Mouse (Mus musculus) layer of hippocampus, adult 9-10 months (tissue): ENCODE measurements at regions not wholly inside any gene's neighbourhood (a gene's known extent, or its start where the extent isn't known, plus 50 kb on each side); places are given as distances from the start of the nearest gene placed in this dataset.
A peak's percentile ranks its signal among the peaks of the same experiment; 100 is the strongest.

Experiments used
- DNase-seq: peaks from one replicate; pipeline ENCODE4 v3.0.0; 2022; ENCODE audit warnings: low spot score

DNA sequence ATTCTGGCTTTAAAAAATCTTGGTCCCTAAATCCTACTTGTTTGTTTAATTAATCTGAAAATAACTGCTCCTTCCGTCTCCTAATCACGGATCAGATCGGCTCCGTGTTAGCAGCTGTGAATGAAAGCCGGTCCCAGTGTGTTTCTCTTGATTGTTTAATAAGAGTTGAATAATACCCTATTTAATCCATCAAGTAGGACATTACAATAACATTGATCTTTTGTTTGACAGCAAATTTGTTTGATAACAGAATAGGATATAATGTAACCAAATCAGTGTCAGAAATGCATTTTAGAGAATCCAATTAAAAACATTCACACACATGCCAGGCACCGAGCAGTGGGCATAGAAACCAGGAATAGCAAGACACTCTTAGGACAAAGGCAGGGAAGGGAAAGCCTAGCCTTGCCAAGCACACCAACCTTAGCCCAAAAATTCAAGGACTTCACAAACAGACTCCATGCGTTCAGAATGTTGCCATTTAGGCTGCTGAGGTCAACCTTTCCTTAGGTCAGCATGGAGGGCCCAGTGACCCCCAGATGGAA is 332.5 kb upstream of the Meis1 start:
- DNase-seq, result no peak

DNA sequence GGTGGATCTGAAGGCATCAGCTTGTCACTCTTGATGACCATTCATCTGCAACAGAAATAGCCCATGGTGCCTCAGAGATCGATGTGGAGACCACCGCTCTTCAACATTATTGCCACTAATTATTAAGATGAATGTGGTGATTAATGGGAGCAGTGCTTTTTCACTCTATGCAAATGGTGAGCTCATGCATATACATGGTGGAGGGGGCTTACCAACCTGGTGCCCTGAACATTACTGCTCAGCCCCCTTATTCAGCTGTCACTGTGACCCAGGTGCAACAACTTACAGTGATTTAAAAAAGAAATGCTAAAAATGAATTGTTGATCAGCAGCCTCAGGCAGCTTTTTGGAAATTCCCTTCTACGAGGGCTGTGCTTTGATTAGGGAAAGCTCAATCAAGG is 334.9 kb upstream of the Meis1 start:
- DNase-seq, result no peak

DNA sequence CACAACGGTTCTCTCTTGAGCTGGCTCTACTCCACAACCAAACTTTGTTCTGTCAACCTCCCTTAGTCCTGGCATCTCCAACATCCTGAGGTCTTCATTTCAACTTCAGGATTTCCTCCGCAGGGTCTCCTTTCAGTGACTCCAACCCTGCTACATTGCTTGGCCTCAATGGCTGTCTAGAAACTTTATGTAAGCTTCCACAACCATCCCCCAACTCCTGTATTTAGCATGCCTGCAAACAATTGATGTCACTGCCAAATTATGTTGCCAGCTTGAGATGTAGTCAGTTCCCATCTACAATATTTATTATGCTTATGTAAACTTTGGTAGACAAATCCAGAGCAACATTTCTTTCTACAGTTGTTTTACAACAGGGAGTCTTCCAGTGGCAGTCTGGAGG is 336.4 kb upstream of the Meis1 start:
- DNase-seq, result no peak

DNA sequence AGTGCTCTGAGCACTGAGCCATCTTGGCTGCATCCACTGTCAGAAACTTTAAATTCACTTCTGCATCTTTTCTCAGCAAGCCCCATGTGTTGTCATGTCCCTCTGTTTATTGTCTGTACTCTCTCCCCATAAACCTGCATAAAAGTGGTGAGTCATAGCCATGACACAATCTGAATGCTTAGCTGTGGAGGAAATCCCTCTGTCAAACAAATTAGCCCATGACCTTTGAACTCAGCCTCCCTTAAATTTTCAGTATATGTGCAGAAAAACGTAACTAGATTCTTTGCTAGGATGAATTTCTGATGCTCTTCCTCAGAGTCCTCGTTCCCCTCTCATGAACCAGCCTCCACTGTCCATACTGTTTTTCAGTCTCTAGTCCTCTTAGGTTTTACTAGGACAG is 337.4 kb upstream of the Meis1 start:
- no peak for DNase-seq

DNA sequence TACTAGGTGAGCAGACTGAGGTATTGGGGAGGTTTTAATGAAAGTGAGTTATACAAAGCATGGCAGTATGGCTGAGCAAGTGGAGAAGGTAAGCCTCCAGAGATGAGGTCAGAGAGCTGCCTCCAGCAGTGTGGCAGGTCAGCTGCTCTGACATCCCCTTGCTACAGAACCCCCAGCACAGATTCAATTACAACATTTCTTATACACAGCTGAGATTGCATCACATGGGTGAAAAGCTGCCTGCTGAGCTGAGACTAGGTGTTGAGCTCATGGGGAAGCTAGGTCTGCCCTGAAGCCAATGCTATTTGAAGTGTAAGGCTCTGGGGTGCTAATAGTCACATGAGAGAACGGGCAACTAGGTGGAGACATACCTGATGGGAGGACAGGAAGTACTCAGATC is 350.4 kb upstream of the Meis1 start:
- no peak for DNase-seq

DNA sequence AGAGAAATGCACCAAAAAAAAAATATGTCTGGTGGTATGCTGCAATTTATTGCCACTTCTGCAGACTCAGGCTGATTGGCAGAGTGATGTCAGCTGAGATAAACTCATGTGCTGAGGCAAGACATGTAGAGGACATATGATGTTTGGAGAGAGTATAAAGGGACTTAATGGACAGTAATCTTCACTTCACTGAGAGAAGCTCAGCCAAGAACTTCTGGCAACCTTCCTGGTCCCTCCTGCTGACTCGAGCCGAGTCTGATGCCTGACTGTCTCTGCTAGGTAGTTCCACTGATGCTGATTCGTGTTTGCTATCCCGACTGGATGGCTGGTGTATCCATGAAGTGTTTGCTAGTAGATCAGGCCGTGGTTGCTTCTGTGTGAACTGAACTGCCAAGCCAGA is 354.7 kb upstream of the Meis1 start:
- DNase-seq, result no peak

DNA sequence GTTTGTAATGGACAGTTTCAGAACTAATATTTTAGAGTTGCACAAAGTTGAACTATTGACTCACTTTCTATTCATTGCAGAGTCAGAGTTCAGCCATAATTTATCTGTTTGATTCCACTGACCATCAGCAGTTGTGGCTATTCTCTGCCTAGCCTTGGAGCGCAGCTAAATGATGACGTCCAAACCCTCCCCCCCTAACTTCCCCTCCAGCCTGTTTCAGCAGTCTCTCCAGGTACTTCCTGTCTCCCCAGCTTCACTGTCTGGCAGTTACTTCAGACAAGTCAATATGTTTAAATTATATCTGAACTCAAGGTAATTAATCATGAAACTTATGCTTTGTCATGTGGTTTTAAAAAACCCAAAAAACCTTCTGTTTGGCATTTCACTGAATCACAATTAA is 362.1 kb upstream of the Meis1 start:
- DNase-seq, result no peak

DNA sequence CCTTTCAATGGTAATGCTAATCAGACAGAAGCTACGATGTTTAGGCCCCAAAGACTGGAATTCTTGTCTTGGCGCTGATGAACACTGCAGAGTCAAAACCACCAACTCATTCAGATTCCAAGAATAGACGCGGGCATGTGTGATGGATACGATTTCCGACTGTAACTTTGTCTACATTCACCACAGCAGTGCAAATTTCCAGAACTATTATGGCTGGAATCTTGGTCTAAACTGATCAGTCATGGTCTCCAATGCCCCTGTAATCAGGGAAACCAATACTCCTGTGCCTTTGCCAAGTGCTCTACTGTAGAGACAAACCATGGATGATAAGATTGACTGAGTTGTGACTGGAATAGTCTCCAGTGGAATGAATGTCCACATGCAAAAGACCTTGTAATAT is 370.4 kb upstream of the Meis1 start:
- DNase-seq, result no peak

DNA sequence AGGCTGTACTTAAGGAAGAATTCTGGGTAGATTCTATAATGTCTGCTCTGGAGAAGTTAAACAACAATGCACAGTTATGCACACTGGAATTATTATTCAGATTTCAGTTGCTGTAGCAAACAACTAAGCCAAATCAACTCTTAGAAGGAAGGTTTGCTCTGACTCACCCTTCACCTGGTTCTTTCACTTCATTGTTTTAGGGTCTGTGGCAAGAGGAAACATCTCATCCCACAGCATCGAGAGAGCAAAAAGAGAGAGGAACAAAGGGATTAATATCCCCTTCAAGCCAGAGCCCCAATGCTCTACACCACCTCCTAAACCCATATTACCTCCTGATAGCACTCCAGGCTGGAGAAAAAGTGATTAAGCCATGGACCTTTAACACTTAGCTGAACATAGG is 373.4 kb upstream of the Meis1 start:
- DNase-seq, result no peak

DNA sequence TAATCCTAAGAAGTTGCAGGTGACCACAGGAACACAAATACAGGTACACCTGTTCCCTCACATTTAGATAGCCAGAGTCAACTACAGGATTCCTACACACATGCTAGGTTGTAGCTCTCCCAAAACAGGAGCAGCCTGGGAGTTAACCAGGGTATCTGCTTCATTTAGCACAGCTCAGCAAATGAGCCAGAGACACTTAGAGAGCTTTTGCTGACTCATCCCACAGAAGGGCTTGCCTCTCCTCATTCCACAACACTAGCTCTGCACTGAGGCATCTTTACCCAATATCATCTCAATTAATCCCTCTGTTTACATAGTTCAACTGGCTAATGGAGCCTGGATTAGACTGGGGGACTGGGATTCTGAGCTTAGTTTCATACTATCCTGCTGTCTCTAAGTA is 375.6 kb upstream of the Meis1 start:
- no peak for DNase-seq

DNA sequence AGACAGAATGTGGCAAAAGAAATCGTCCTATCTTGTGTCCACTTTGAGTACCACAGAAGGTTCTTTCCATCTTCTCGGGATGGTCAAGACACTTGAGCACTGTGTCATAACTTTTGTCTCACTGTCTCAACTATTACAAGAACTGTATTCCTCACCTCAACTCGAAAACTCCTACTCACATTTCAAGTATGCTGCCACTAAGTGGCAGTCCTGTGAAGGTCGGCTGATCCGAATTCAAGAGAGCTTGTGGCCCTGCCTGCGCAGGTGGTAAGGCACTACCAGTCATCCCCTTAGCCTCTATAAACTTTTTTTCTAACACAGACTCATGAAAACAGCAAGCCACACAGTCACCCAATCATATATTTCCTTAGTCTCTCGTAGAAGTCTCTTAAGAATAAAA is 381.6 kb upstream of the Meis1 start:
- no peak for DNase-seq

DNA sequence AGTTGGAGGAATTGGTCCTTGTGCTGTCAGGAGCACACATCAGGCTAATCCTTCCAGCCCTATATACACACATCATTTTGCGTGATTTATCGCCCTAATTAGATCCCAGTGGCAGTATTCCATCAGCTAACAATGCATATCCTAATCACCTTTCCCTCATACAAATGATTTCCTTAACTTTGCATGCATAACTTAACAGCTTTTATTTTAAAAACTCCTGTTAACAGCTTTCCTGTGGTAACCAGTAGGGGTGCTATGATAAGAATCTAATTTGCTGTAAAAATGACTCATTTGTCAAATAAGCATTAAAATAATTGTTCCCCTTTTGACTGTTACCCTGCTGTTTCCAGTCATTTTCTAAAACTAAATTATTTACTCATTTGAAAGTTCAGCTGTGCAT is 401.4 kb upstream of the Meis1 start:
- no peak for DNase-seq

DNA sequence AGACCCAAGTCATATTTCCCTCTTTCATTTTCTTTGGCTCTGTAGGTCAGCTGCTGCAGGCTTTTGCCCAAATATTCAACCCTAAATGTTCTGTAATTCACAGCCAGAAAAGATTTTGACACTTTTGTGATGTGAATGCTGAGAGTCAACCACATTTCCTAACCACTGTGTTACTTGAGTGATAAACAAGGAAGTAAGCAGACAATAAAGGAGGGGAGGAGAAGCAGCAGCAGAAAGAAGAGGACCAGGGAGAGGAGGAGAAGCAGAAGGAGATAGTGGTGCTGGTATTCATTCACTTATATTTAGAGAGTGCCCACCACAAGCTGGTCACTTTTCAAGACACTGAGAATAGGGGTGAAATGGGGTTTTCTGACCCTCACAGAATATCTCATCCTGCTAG is 404.5 kb upstream of the Meis1 start:
- no peak for DNase-seq

DNA sequence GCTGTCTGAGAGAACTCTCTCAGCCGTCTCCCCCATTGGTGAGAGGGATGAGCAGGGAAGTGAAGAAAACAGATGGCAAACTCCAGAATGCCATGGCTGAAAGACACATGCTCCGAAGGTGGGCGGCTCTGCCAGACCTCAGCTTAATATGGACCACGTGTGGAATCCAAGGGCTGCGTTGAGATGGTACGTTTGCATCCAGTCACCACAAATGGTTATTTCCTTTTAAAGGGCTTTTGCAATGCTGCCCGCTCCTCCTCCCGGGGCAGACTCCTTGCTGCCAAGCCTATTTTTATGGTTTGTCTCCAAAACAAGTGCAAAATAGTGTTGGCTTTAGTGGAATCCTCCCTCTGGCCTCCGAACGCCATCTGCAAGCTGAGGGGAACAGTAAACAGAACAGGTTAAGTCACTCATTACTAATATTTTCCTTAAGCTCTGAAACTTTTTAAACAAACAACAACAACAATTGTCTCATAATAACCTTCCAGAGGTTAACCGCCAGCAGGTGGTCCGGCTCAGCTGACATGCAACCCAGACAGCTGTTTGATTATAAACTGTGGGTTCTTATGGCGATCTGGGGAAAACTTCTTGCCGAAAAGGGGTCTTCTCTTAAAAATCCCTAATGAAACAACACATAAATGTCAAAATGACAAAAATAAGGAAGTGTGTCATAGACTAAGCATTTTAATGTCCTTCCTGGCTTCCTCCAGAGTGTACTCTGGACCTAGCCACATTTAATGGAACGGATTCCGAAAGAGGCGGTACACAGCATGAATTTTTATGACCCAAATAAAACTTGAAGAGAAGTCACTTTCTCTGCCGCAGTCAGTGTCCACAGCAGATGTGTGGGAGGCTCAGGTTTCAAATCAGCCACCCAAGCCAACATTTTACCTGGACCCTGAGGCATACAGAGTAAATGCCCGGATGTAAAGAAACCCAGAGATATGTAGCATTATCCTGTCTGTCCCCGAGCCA is 405.3 kb upstream of the Meis1 start:
- peak; percentile 56 for DNase-seq

DNA sequence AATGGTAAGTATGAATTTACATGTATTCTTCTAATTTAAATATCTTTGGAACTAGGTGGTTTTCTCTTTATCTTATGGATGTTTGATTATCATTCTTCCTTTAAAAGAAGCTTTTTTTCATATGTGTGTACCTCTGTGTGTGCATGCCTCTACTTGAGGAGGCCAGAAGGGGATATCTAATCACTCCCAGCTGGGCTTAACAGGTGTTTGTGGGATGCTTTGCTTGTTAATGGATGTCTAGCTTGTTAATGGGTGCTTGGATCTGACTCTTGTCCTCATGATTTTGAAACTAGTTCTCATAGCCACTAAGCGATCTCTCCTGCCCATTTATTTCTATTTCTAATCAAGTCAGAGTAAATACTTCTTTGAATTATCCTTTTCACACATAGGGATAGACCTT is 408.8 kb upstream of the Meis1 start:
- no peak for DNase-seq

DNA sequence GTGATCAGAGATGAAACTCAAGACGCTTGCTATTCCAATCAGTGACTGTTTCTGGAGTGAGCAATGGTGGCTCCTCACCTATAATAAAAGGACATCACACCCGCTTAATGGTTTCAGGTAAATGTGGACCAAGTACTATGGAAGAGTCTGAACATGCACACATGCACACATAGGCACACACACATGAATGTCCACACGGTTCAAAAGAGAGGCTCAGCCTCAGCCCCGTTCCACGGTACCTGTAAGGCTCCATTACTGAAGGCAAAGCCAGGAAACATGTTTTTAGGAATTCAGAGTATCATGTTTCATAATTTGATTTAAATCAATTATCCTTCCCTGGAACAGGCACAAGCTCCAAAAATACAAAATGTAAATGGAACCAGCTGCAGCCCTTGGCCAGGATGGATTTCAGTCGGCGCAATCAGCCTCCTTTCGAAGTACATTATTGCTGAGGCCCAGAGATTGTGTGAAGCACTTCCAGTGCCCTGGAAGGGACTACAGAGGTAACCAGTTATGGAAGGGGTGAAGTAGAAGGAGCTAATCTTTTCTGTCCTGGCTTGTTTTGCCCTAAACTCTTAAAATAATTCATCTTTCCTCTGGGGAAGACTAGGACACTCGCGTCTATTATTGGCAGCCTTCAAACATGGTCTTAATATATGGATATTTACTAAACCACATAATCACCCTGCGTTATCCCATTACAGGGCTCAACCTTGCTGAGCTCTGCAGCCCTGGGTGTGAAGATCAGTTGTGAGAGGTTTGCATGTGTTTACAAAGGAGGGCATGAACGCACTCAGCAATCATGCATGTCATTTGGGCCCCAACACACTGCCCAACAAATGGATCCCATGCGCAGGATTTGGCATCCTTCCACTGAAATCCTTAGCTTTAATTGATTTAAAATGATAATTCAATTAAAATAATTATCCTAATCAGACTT is 415.2 kb upstream of the Meis1 start:
- no peak for DNase-seq

DNA sequence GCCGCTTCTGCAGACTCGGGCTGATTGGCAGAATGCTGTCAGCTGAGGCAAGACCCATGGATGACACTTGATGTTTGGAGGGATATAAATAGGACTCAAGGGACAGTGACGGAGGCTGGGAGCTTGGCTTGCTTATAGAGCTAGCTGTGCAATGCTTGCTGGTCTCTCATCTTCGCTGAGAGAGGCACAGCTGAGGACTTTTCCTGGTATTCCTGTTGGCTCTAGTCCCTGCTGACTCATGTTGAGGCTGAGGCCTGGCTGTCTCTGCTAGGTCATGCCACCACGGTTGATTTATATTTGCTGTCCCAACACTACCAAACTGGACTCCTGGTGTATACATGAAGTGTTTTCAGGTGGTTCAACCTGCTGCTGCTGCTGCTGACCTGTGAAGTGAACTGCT is 419.6 kb upstream of the Meis1 start:
- DNase-seq, result no peak

DNA sequence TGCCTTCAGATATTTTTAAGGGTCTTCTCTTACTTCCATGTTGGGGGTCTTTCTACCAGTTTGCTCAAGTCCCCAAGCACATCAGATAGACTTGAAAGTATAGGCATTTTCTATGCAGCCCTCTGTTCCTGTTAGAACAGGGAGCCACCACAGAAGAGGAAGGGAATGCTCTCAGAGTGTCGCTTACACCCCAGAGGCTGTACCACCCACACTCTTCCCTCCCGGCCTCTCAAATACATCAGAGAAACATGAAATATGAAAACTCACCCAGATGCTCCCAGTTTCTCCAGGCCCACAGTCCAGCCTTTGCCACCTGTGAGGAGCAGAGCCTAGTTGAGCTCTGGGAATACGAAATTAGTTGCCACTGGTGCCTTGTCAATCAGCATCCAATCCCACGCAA is 423.2 kb upstream of the Meis1 start:
- no peak for DNase-seq

DNA sequence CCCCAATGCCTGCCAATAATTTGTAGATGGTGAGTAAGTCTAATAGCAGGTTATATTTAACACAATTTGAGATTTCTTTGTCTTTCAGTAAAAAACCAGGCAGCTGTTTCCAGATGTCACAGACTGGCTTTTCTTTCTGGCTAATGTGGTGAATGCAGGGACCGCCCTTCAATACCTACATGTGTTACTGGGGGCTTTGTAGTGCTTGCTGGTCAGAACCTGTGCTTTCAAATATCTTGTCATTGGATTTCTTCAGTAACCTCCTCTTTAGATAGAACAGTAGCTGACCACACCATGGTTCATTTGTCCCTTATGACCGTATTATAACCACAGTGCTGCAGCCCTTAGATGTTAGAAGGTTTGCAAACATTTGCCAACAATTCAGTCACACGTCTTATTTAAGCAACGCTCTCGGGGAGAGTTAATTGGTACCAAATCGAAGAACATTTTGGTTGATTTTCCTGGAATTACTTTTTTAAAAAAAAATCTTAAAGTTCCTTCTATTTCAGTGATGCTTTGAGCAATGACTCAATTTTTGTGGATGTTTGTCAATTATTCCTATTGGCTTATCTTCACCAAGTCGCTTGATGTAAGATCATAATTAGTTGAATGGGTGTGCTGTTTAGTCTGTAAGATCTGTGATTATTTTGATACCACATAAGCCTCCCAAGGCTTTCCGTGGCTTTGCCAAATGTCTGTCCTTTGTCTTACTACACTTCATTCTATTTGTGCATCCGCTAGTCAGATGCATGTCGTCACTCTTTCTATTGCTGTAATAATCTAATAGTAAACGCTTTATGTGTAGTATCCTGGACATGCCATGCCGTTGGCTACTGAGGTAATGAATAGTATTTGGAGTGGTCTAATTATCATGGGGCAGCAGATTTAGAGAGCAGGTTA is 436.9 kb upstream of the Meis1 start:
- no peak for DNase-seq

DNA sequence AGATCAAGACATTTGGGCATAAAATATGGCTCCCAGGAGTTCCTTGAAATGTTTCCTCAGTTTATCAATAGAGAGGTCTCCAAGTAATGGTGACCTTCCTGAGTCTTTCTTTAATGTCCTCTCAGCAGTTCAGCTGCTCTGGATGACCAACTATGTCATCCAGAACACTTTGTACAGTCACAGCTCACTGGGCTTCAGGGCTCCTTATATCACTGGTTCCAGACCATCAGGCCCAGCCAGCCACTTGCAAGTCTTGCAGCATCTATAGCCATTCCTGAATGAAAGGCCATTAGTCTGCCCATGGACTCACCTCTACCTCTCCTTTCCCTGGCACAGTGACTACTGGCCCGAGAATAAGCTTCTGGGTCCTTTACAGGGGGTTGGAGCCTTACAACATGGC is 437.8 kb upstream of the Meis1 start:
- no peak for DNase-seq

DNA sequence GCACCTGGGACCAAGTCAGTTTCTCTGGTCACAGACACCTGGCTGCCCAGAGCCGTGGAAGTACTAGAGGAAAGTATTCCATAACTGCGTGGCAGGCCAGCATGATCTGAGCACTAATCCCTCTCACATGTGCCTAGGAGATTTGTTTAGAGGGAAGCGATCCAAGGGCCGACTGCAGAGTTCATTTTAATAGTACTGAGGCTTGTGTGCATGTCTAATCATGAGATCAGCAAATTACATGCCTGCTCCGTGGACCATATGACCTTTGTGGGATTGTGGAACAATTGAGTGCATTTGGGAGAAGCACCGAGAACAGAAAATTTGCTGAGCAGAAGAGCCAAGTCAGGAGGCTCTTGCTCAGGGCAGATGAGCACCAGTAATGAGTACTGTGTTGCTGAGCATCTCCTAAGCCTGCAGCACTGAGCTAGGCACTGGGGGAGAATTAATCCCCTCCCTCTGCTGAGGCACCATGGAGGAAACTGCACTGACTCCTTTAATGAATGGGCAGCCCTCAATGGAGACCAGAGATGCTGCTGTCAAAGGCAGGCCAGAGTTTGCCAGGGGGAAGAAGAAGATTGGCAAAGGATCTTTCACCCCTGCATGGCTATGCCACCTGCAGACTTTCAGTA is 445.1 kb upstream of the Meis1 start:
- no peak for DNase-seq
